Mouse (Mus musculus) liver, embryonic 11.5 days (tissue): ENCODE results near the gene Adamtsl1. TPM values are rescaled to one million over a fixed set of nuclear protein-coding genes. Genes with fewer than 3 reads are reported as not detected.

Experiments
- ATAC-seq: fragments of 200-750 bp; cut with Nextera tagmentation; replicated peaks from 2 replicates; pipeline ENCODE4 v1.8.0; 2017; ENCODE audit warnings: moderate number of reproducible peaks, mild to moderate bottlenecking, moderate TSS enrichment, moderate library complexity; ENCODE audit not compliant: low FRiP score
- DNase-seq: peaks from one replicate; pipeline ENCODE4 v3.0.0-alpha.2; 2017; ENCODE audit warnings: low spot score
- H3K27ac ChIP-seq: fragments of 300-500 bp; sonication (generic); 2 replicates; pipeline ENCODE4 v1.5.1; 2014; ENCODE audit warnings: mild to moderate bottlenecking, low read depth, low read length, control low read depth
- H3K27me3 ChIP-seq: fragments of 300-500 bp; sonication (generic); replicated peaks from 2 replicates; pipeline ENCODE4 v1.6.1; 2014; ENCODE audit warnings: low read length, mixed read lengths; ENCODE audit not compliant: control insufficient read depth, insufficient read depth
- H3K36me3 ChIP-seq: fragments of 300-500 bp; sonication (generic); 2 replicates; pipeline ENCODE4 v1.6.1; 2014; ENCODE audit warnings: mild to moderate bottlenecking, low read length, moderate library complexity, mixed read lengths; ENCODE audit not compliant: control insufficient read depth, insufficient read depth
- H3K4me1 ChIP-seq: fragments of 300-500 bp; sonication (generic); replicated peaks from 2 replicates; pipeline ENCODE4 v1.6.1; 2014; ENCODE audit warnings: low read length, mixed read lengths; ENCODE audit not compliant: control insufficient read depth, insufficient read depth
- H3K4me2 ChIP-seq: fragments of 300-500 bp; sonication (generic); 2 replicates; pipeline ENCODE4 v1.6.1; 2014; ENCODE audit warnings: mild to moderate bottlenecking, control low read depth, moderate library complexity
- H3K4me3 ChIP-seq: fragments of 300-500 bp; sonication (generic); 2 replicates; pipeline ENCODE4 v1.5.1; 2014; ENCODE audit warnings: low read depth, low read length, control low read depth
- H3K9ac ChIP-seq: fragments of 300-500 bp; sonication (generic); 2 replicates; pipeline ENCODE4 v1.6.1; 2014; ENCODE audit warnings: low read depth, low read length, control low read depth
- H3K9me3 ChIP-seq: fragments of 300-500 bp; sonication (generic); 2 replicates; pipeline ENCODE4 v1.6.1; 2016; ENCODE audit warnings: low read length, inconsistent platforms, mixed read lengths; ENCODE audit not compliant: control insufficient read depth
- WGBS: fragments of 180-500 bp; shearing (Covaris S2); extraction: QIAGEN DNeasy Blood & Tissue Kit; methylation state at CpG from one replicate; pipeline ENCODE4 v1.1.7; 2014; 5-methylcytosine and 5-hydroxymethylcytosine counted together
- polyA plus RNA-seq: library from polyadenylated mRNA; unstranded; fragments of >200 nt; fragmentation: Nextera tagmentation; extraction: Ambion mirVana; gene quantifications from 2 replicates; pipeline ENCODE4 v1.2.1, GENCODE M21; 2014

The Adamtsl1 gene
- polyA plus RNA-seq, 1 experiment from 2014 or later: 4.9 TPM

DNA sequence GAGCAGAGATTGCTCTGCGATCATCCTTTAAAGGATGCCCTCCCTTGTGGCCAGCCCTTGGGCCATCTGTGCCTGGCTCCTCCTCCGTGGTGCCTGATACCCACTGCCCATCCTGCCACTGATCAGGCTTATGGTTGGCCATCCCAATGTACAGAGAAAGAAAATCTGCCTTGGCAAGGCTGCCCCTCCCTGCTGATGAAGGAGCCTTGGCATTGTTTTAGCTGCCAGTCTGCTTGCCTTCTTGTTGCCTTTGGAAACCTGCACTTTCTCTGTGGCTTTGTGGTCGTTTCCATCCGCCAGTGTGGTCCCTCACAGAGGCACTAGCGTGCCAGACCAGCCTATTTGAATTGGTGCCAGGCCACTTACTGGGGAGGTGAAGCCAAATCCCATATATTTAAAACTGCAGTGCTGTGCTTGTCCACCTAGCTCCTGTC, 323.6 kb downstream of the Adamtsl1 start:
- H3K4me3 ChIP-seq: no peak overlapping the region
- no peak for ATAC-seq
- no peaks in the 10 kb centered on the region for H3K4me1 ChIP-seq
- H3K27ac ChIP-seq: no peak overlapping the region
- no peak for DNase-seq
- no peak overlapping the region for H3K4me2 ChIP-seq
- WGBS: 67% methylated on average over 5 of the region's 5 CpGs
- H3K27me3 ChIP-seq: no peaks in the 10 kb centered on the region
- no peak overlapping the region for H3K9ac ChIP-seq
- no peaks in the 10 kb centered on the region for H3K36me3 ChIP-seq
- no peaks in the 10 kb centered on the region for H3K9me3 ChIP-seq

DNA sequence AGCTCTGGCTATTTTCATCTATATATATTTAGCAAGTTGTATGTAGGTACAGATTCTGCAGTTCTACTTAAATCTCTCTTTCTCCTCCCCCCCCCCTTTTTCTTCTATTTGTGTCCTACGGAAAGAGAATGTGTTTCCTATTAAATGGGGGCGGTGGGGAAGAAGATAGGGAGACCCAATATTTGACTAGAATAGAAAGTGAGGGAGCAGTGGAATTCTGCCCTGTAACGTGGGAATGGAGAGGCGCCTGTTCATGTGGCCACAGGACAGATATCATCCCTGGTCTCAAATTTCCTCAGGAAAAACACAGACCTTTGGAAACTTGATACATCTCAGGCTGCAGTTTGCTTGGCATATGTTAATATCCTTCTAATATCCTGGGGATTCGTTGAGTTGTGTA, 324.1 kb downstream of the Adamtsl1 start:
- H3K4me3 ChIP-seq: no peak overlapping the region

DNA sequence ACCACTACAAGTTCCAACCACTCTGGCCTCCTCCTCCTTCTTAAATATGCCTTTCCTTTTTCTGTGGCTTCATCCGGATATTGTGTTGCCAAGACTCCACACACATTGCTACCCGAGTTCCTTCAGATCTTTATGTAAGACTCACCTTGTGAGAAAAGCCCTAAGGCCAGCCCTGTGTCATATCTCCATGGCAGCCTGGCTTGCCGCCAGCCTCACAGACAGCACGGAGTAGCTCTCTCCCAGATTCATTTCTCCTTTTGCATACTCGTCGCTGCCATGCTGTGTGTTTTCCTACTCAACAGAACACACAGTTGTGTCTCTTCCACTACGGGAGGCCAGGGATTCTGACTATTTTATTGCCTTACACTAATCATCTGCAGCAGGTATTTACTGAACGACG, 328.1 kb downstream of the Adamtsl1 start:
- no peak for DNase-seq
- no peak overlapping the region for H3K4me2 ChIP-seq
- WGBS: 79% methylated on average over 9 of the region's 9 CpGs
- H3K27me3 ChIP-seq: no peaks in the 10 kb centered on the region
- no peak overlapping the region for H3K27ac ChIP-seq
- no peak overlapping the region for H3K4me3 ChIP-seq
- H3K9ac ChIP-seq: no peak overlapping the region
- ATAC-seq: no peak
- H3K9me3 ChIP-seq: no peaks in the 10 kb centered on the region
- H3K4me1 ChIP-seq: no peaks in the 10 kb centered on the region
- no peaks in the 10 kb centered on the region for H3K36me3 ChIP-seq

More for the DNA sequence above, 324.1 kb downstream of the Adamtsl1 start:
- ATAC-seq (no peak), DNase-seq (no peak)
- Histone ChIP-seq H3K4me2 (no peak overlapping the region), H3K9me3 (no peaks in the 10 kb centered on the region), H3K27me3 (no peaks in the 10 kb centered on the region), H3K36me3 (no peaks in the 10 kb centered on the region), H3K4me1 (no peaks in the 10 kb centered on the region), H3K9ac (no peak overlapping the region), H3K27ac (no peak overlapping the region)
- whole genome bisulfite sequencing: 59% methylated on average over 5 of the region's 5 CpGs

DNA sequence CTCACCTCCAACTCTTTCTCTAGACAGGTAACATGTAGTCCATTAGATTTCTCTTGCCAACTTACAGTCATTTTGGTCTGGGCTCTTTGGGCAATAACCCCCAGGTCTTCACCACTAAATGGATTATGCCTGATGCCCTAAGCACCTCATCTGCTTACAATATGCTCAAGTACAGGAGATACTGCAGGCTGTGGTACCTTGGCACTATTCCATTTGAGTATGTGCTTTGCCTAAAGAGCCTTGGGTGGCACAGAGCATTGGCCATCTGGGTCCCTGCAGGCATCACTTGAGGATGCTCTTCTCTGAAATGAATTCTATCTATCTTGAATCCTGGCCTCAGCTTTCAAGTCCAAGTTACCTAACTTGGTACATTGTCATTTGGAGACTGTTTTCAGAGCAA, 330.4 kb downstream of the Adamtsl1 start:
- no peak overlapping the region for H3K27ac ChIP-seq
- H3K4me1 ChIP-seq: no peaks in the 10 kb centered on the region
- no peak overlapping the region for H3K4me3 ChIP-seq
- no peak overlapping the region for H3K4me2 ChIP-seq
- no peaks in the 10 kb centered on the region for H3K27me3 ChIP-seq
- DNase-seq (no peak), ATAC-seq (no peak)
- H3K36me3 ChIP-seq: no peaks in the 10 kb centered on the region
- H3K9me3 ChIP-seq: no peaks in the 10 kb centered on the region
- H3K9ac ChIP-seq: no peak overlapping the region

DNA sequence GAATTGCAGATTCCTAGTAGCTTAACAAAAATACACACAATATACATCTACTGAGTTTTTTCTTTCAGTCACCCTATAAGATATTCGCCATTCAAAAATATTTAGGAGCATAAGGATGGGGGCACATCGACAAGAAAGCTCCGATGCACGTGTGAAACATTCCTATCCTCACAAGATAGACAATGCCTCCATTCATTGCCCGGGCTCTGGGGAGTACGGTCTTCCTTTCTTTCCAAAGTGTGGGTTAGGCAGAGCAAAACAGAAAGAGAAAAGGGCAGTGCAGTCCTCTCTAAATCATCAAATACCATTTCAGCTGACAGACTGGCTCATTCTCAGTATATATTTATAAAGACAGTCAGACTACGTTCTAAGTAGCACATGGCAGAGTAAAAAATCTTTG, 332.0 kb downstream of the Adamtsl1 start:
- H3K9ac ChIP-seq: no peak overlapping the region
- no peaks in the 10 kb centered on the region for H3K27me3 ChIP-seq
- 73% methylated on average over 7 of the region's 7 CpGs for WGBS
- no peaks in the 10 kb centered on the region for H3K36me3 ChIP-seq
- H3K4me2 ChIP-seq: no peak overlapping the region
- H3K4me1 ChIP-seq: no peaks in the 10 kb centered on the region
- DNase-seq: no peak
- H3K4me3 ChIP-seq: no peak overlapping the region
- H3K27ac ChIP-seq: no peak overlapping the region
- H3K9me3 ChIP-seq: no peaks in the 10 kb centered on the region
- no peak for ATAC-seq

DNA sequence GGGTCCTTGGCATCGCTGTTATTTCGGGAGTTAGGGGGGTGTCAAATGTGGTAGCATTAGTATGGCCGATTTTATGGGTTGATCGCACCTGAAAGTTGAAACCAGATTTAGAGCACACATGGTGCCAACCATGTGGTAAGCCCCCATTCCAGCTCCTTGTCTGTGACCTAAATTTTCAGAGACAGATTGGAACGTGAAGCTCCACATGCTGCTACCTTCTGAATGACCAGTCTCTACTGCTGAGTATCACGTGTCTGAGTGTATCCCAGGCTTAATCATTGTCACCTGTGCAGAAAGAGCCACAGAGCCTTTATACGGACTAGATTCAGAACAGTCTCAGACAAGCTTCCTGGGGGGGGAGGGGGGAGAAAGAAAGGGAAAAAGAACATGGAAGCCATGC, 339.4 kb downstream of the Adamtsl1 start:
- H3K4me2 ChIP-seq: no peak overlapping the region
- H3K27ac ChIP-seq: no peak overlapping the region
- no peaks in the 10 kb centered on the region for H3K9me3 ChIP-seq
- H3K36me3 ChIP-seq: no peaks in the 10 kb centered on the region
- H3K4me3 ChIP-seq: no peak overlapping the region
- WGBS: 80% methylated on average over 7 of the region's 7 CpGs
- H3K4me1 ChIP-seq: no peaks in the 10 kb centered on the region
- ATAC-seq (no peak), DNase-seq (no peak)
- no peaks in the 10 kb centered on the region for H3K27me3 ChIP-seq
- H3K9ac ChIP-seq: no peak overlapping the region

DNA sequence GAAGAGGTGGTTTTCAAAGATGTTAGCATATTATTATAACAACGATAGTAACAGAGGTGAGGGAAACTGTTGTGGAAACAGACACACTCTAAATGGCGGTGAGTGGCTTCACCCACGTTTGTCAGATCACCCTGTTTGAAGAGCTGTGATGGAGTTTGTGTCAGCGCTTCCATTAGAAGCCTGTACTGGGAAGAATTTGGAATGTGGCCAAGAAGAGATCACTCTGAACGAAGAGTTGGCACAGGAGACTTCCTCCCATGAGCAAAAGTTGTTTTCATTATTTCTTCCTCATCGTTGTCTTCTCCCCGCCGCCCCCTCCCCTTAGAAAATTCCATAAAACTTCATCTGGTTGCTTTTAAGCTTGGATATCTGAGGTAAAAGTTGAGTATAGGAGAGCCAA, 340.5 kb downstream of the Adamtsl1 start:
- H3K27me3 ChIP-seq: no peaks in the 10 kb centered on the region
- 74% methylated on average over 8 of the region's 8 CpGs for WGBS
- DNase-seq (no peak), ATAC-seq (no peak)
- H3K4me1 ChIP-seq: no peaks in the 10 kb centered on the region
- H3K4me2 ChIP-seq: no peak overlapping the region
- H3K9me3 ChIP-seq: no peaks in the 10 kb centered on the region
- no peak overlapping the region for H3K27ac ChIP-seq
- H3K4me3 ChIP-seq: no peak overlapping the region
- no peak overlapping the region for H3K9ac ChIP-seq
- H3K36me3 ChIP-seq: no peaks in the 10 kb centered on the region

DNA sequence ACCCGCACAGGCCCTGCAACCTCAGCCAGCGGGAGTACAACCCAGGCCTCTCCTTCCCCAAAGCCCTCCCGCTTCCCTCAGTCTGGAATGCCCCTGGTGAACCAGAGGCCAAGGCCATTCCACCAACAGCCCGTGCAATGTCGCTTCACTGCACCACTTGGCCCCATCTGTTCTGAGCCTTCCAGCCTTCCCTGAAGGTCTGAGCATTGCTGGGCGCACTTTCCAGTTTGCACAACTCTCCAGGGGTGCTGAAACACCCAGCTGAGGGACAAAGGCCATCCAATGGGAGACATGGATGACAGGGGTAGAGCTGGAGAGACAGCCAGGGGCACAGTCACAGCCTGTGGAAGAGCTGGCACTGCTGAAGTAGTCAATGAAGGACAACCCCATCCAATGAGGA, 365.4 kb downstream of the Adamtsl1 start:
- no peaks in the 10 kb centered on the region for H3K9me3 ChIP-seq
- H3K4me2 ChIP-seq: no peak overlapping the region
- no peaks in the 10 kb centered on the region for H3K36me3 ChIP-seq
- H3K27me3 ChIP-seq: no peaks in the 10 kb centered on the region
- DNase-seq: no peak
- H3K27ac ChIP-seq: no peak overlapping the region
- no peak overlapping the region for H3K9ac ChIP-seq
- 61% methylated on average over 6 of the region's 6 CpGs for WGBS
- H3K4me1 ChIP-seq: no peaks in the 10 kb centered on the region
- no peak overlapping the region for H3K4me3 ChIP-seq
- ATAC-seq: no peak

DNA sequence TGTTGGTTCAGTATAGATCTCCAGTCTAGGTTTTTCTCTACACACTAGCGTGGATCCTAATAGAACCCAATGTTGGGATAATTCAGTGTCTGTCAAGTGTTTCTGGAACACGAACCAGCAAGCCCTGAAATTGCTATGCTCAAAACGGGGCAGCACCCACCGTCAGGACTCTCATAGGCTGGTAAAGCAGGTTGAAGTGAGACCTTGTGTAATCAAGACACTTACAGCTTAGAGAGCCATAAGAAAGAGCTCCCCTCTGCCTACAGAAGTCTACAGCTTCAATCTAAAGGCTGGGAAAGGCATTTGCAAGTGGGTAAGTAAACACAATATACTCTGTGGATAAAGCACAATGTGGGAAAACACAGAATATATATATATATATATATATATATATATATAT, 367.3 kb downstream of the Adamtsl1 start:
- Histone ChIP-seq H3K9ac (no peak overlapping the region), H3K27ac (no peak overlapping the region), H3K4me3 (no peak overlapping the region), H3K9me3 (no peaks in the 10 kb centered on the region), H3K27me3 (no peaks in the 10 kb centered on the region), H3K4me1 (no peaks in the 10 kb centered on the region), H3K4me2 (no peak overlapping the region), H3K36me3 (no peaks in the 10 kb centered on the region)
- no peak for DNase-seq
- ATAC-seq: no peak
- 86% methylated on average over 4 of the region's 4 CpGs for WGBS
